Mouse (Mus musculus) gastrocnemius, postnatal 36 days (tissue): ENCODE measurements around the gene Hyal3. TPM values are rescaled to one million over a fixed set of nuclear protein-coding genes. Genes with fewer than 3 reads are reported as not detected.

ENCODE experiments used
- DNase-seq, 2 experiments: peaks; one replicate each; pipeline ENCODE4 v3.0.0; 2022
- intact Hi-C: fragments of 180-260 bp; cut with DNase I; formaldehyde crosslinking; loops from one replicate; pipeline ENCODE4 v1.15.1; 2025
- total RNA-seq, 2 experiments: library from RNA; stranded (reverse); gene quantifications; 2 replicates each; pipeline ENCODE4 v1.2.3; 2021

Hyal3 gene
- total RNA-seq, 2 experiments from 2014 or later: 0.23 to 0.27 TPM

DNA sequence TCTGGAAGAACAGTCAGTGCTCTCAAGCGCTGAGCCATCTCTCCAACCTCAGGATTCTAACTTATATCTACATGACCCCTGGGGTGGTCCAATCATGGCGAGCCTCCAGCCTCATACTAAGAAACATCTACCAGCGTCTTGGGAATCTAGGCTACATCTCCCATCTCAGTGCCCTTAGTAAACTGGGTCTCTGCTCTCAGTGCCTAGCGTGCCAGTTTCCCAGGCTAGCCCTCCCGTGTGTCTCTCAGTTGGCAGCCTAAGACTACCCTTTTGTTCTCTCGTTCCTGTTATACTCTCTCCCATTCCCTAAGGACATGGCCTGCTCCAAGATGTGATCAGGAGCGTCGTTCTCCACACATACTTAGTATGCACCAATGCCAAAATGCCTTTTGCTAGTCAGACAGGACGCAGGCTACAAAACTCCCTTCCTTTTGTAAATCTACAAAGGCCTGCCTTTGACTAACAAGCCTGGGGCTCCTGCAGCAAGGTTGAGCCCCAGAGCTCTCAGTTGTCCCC is 50.8 kb downstream of the Hyal3 start:
- intact Hi-C loops: no loop called here
- DNase-seq: no peak

DNA sequence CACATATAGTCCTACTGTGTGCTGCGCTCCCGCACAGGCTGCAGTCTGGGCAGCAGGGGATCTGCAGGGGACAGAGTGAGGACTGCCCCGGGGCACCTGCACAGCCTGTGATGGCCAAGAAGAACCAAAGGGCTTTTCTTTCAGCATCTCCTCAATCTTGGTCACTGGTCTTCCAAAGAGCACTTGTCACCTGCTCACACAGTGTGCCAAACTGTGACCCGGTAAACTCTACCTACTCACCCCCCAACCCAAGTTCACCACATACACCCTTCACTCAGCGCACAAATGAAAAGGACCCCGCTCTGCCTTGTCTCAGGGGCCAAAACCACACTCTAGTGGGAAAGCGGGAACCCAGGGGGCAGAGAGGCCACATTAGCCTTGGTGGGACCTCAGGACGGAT is 51.2 kb downstream of the Hyal3 start:
- DNase-seq: no peak
- intact Hi-C loops: loop anchor here (2.0 kb wide), 1 partner anchor 19 kb away; no protein-coding TSS in a partner anchor

DNA sequence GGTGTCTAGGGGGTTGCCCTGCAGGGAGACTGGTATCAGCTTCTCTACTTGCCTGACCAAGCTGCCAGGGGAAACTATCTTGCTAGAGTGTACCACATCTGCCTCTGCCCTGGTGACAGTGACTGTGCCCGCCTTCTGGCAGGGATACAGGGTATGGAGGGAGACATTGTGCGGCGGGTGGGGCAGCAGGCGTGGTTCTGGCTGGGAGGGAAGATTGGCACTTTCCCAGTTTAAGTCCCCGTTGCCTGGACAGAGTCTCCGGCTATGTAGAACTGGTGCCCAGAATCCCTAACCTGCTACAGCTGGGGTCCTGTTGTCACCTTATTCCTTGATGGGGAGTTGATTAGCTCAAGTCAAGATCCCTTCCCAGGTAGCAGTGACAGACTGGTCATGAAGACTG is 51.9 kb downstream of the Hyal3 start:
- DNase-seq: no peak
- intact Hi-C loops: loop anchor here (2.0 kb wide), 1 partner anchor 20 kb away; no protein-coding TSS in a partner anchor

DNA sequence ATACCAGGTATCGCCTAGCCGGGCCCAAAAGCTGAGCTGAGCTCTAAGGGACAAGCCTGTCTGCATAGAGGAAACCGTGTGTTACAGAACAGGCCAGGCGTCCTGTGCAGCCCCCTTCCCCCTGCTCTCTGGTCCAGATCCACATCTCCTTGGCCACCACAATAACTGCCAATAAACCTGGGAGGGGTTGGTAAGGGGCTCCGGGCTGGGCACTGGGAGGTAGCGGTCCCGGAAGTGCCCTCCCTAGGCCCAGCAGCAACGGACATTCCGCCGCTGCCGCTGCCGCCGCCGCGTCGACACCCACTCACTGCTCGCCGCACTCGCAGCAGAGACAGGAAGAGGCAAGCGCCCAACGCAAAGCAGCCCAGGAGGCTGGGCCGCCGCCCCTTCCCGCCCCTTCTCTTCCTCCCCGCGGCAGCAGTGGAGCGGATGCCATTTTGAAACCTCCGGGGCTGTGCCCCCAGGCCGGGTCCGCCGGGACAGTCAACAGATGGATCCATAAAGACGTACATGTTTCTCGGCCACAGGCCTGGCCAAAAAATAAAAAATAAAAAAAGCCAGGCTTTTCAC is 52.6 kb downstream of the Hyal3 start:
- DNase-seq: peak; percentile 76 to 78
- intact Hi-C loops: loop anchor here (2.0 kb wide), 1 partner anchor 20 kb away; no protein-coding TSS in a partner anchor

DNA sequence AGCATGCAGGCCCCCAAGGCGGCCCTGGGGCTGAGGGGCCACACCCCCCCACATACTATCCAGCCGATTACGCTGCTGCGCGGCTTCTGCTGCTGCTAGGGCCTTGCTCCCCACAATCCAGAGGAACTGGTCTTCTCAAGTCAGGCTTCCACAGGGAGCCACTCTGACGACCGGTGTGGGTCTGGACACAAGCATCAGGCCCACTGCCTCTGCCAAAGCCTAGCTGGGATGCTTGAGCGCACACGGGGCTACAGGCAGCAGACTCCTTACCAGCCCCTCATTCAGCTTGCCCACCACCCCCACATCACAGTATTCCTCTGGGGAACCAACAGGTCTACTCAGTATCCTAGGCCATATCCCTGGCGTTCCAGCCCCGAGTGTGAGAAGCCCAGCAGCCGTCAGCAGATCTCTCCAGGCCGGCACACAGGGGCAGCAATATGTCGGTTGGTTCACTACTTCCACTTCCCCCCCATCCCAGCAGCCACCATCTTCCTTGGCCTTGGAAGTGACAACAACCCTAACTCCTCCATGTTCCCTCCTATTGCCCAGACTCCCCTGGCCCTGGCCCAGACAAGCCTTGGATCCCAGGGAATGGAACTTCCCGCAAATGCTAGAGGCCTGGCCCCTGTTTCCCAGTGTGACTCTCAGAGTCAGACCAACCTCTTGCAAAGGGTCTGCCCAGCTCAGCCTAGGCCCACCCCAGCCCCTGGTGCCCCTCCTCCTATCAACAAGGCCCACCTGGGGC is 53.2 kb downstream of the Hyal3 start:
- DNase-seq: no peak
- intact Hi-C loops: loop anchor here (2.0 kb wide), 1 partner anchor 21 kb away; no protein-coding TSS in a partner anchor

DNA sequence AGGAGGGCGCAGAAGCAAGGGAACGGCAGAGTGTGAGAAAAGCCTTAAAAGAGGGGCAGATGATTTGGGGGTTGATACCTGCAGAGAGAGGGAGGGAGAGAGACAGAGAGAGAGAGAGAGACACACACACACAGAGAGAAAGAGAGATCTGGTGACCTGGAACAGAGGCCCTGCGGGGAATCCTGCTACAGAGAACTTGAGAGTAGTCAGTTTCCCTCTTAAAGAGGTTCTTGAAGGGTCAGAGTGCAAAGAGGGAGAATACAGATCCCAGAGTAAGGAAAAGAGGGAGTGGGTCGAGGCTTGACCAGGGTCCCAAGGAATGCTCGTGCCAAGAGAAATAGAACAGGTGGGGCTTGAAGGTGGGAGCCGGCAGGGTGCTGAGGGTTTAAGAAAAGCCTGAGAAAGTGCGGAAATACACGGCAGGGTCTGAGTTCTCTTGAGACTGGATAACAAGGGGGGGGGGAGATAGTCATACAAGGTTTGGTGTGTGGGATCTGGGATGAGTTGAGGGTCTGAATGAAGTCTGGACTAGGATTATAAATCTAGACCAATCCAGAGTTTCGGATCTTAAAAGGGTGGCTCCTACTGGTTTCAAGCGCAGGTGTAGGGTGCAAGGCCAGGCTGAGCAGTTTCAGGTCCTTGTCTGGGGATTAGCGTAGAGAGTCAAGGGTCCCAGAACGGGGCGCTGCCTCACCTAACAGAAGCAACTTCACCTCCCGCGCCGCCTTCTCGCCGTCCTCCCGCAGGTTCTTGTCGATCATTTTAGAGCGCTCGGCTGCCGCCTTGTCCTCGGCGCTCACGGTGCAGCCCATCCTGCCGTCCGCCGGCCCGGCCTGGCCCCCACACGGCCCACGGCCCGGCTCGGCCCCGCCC is 54.0 kb downstream of the Hyal3 start:
- DNase-seq: no peak
- intact Hi-C loops: no loop called here

DNA sequence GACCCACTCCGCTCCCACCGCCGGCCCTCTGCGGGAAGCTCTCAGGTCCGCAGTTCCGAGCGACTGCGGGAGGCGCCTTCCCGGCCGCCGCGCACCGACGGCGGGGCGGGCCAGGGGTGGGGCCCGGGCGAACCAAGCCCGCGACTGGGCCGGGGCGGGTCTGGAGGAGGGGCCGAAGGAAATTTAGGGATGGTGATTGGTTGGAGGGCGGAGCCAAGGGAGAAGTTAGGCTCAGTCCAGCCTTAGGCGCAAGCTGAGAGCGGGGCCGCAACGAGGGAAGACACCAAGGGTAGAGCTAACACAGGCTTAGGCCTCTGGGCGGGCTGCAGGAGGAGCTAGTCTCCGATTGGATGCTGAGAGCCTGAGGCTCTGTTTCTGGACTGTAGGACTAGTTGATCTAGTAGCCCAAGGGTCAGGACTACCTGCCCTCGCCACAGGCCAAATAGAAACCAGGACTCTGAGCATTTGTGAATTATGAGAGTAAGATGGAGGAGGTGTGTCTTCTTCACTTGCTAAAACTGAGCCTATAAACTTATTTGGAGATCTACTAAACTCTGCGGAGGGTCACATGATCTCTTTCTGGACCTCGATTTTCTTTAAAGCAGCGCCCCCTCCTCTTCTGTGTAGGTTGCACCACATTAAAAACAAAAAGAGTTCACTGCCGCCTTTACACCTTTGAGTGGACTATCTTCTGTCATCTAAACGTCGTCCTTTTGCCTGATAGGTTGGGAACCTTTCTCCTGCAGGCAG is 54.8 kb downstream of the Hyal3 start, which contains the start of gene Gnai2:
Gene Gnai2, minus strand, starts transcription at position 89 of the 750 bp plus-strand sequence.
- intact Hi-C loops: no loop called here
- DNase-seq: peak; percentile 95 to 96

Other genes with a start within 250 kb of the Hyal3 start
- 10 to 100 TPM in 1 of 2 experiments, 1 to 10 TPM in 1; 9.3 to 11.2 TPM for gene Hemk1, start 242.5 kb upstream of the Hyal3 start, total RNA-seq
- gene 6430571L13Rik, start 240.2 kb upstream of the Hyal3 start, total RNA-seq: 10 to 100 TPM; 33.5 to 35.9 TPM
- under 1 TPM; 0.35 to 0.71 TPM for gene Cacna2d2, start 181.2 kb upstream of the Hyal3 start, total RNA-seq
- gene Tmem115, start 46.9 kb upstream of the Hyal3 start, total RNA-seq: 10 to 100 TPM; 13.3 to 14.3 TPM
- gene Cyb561d2, start 38.6 kb upstream of the Hyal3 start, total RNA-seq: 1 to 10 TPM; 2.3 to 3.4 TPM
- 10 to 100 TPM in 1 of 2 experiments, 1 to 10 TPM in 1; 9.1 to 11.6 TPM for gene Nprl2, start 38.6 kb upstream of the Hyal3 start, total RNA-seq
- not detected for gene Zmynd10, start 33.5 kb upstream of the Hyal3 start, total RNA-seq
- gene Rassf1, start 29.3 kb upstream of the Hyal3 start, total RNA-seq: 10 to 100 TPM; 10.4 to 14.9 TPM
- 10 to 100 TPM; 28.7 to 35.1 TPM for gene Tusc2, start 17.6 kb upstream of the Hyal3 start, total RNA-seq
- gene Hyal2, start 12.9 kb upstream of the Hyal3 start, total RNA-seq: 10 to 100 TPM; 12.0 to 16.5 TPM
- 1 to 10 TPM; 2.5 to 2.8 TPM for gene Hyal1, start 3.9 kb upstream of the Hyal3 start, total RNA-seq
- gene Naa80, start 1.9 kb upstream of the Hyal3 start, total RNA-seq: 10 to 100 TPM; 11.2 to 14.4 TPM
- 10 to 100 TPM; 48.2 to 55.8 TPM for gene Ifrd2, start 6.8 kb downstream of the Hyal3 start, total RNA-seq
- 10 to 100 TPM; 13.1 to 17.5 TPM for gene Sema3b, start 28.4 kb downstream of the Hyal3 start, total RNA-seq
- gene Gnai2, start 54.5 kb downstream of the Hyal3 start, total RNA-seq: 10 to 100 TPM; 65.2 to 70.5 TPM
- 10 to 100 TPM; 60.6 to 81.6 TPM for gene Slc38a3, start 88.7 kb downstream of the Hyal3 start, total RNA-seq
- not detected for gene Gnat1, start 98.9 kb downstream of the Hyal3 start, total RNA-seq
- 1 to 10 TPM; 4.9 to 6.1 TPM for gene Sema3f, start 129.7 kb downstream of the Hyal3 start, total RNA-seq
- 10 to 100 TPM; 32.7 to 36.3 TPM for gene Rbm5, start 190.2 kb downstream of the Hyal3 start, total RNA-seq